Mouse (Mus musculus) erythroblast, embryonic 14.5 days (primary cell): ENCODE measurements around the gene Gm48551. TPM values are rescaled to one million over a fixed set of nuclear protein-coding genes. Genes with fewer than 3 reads are reported as not detected.

Experiments
- H3K27me3 ChIP-seq: 2 replicates; pipeline ENCODE4 v1.6.1; 2012; ENCODE audit warnings: inconsistent platforms; ENCODE audit not compliant: control insufficient read depth
- H3K36me3 ChIP-seq: 2 replicates; pipeline ENCODE4 v1.6.1; 2012; ENCODE audit warnings: mild to moderate bottlenecking, inconsistent platforms; ENCODE audit not compliant: control insufficient read depth
- H3K4me1 ChIP-seq: 2 replicates; pipeline ENCODE4 v1.6.1; 2012; ENCODE audit warnings: inconsistent platforms; ENCODE audit not compliant: control insufficient read depth
- H3K4me3 ChIP-seq: replicated peaks from 2 replicates; pipeline ENCODE3; 2012; ENCODE audit warnings: moderate library complexity, mild to moderate bottlenecking, inconsistent platforms
- H3K9me3 ChIP-seq: 2 replicates; pipeline ENCODE4 v1.6.1; 2012; ENCODE audit warnings: low read length, inconsistent platforms, mixed read lengths; ENCODE audit not compliant: control insufficient read depth
- GATA1 ChIP-seq: IDR thresholded peaks from 2 replicates; pipeline ENCODE4 v1.6.1; 2012; ENCODE audit warnings: low read length, inconsistent platforms, mixed read lengths
- TAL1 ChIP-seq: IDR thresholded peaks from 3 replicates; pipeline ENCODE4 v1.6.1; 2012; ENCODE audit warnings: low read length, inconsistent platforms, mixed read lengths
- polyA plus RNA-seq: library from polyadenylated mRNA; stranded (reverse); fragments of >175 nt; gene quantifications from 2 replicates; pipeline ENCODE4 v1.2.3, GENCODE M21; 2012

Gene Gm48551
- polyA plus RNA-seq, 1 experiment: 0.20 TPM

- H3K4me3 ChIP-seq: no peak overlapping the region
- peaks cover 46% of the 10 kb centered on the region for H3K4me1 ChIP-seq
- peaks cover 95% of the 10 kb centered on the region for H3K27me3 ChIP-seq
- no peaks in the 10 kb centered on the region for H3K36me3 ChIP-seq
- TF ChIP-seq GATA1 (no peak), TAL1 (no peak)
- peaks cover 2% of the 10 kb centered on the region; the same call in 1 of the 2 replicates for H3K9me3 ChIP-seq
Observed at GRCm38 (mm10) chr10:81428507-81428870, 44.2 kb downstream of the Gm48551 start.

- H3K4me3 ChIP-seq: no peak overlapping the region
- H3K4me1 ChIP-seq: peaks cover 50% of the 10 kb centered on the region
- H3K36me3 ChIP-seq: no peaks in the 10 kb centered on the region
- TF ChIP-seq GATA1 (no peak), TAL1 (no peak)
- peaks cover 2% of the 10 kb centered on the region; the same call in 1 of the 2 replicates for H3K9me3 ChIP-seq
- H3K27me3 ChIP-seq: peaks cover 89% of the 10 kb centered on the region
Observed at GRCm38 (mm10) chr10:81429092-81429491, 44.8 kb downstream of the Gm48551 start.

GRCm38 (mm10) chr10:81429605-81430061 lies 45.4 kb downstream of the Gm48551 start:
- Histone ChIP-seq H3K4me1 (peaks cover 54% of the 10 kb centered on the region), H3K9me3 (peaks cover 2% of the 10 kb centered on the region; the same call in 1 of the 2 replicates), H3K4me3 (peak overlapping the region; percentile 71), H3K27me3 (peaks cover 83% of the 10 kb centered on the region), H3K36me3 (no peaks in the 10 kb centered on the region)
- TF ChIP-seq GATA1 (no peak), TAL1 (no peak)

- no peaks in the 10 kb centered on the region for H3K36me3 ChIP-seq
- H3K9me3 ChIP-seq: peaks cover 2% of the 10 kb centered on the region; the same call in 1 of the 2 replicates
- TF ChIP-seq TAL1 (no peak), GATA1 (no peak)
- H3K27me3 ChIP-seq: peaks cover 77% of the 10 kb centered on the region
- peaks cover 54% of the 10 kb centered on the region for H3K4me1 ChIP-seq
- peak overlapping the region; percentile 71 for H3K4me3 ChIP-seq
Observed at GRCm38 (mm10) chr10:81430141-81430830, 46.0 kb downstream of the Gm48551 start.

- Histone ChIP-seq H3K9me3 (peaks cover 2% of the 10 kb centered on the region; the same call in 1 of the 2 replicates), H3K27me3 (peaks cover 70% of the 10 kb centered on the region), H3K4me1 (peaks cover 54% of the 10 kb centered on the region), H3K4me3 (peak overlapping the region; percentile 71), H3K36me3 (no peaks in the 10 kb centered on the region)
- TF ChIP-seq TAL1 (no peak), GATA1 (no peak)
Observed at GRCm38 (mm10) chr10:81430831-81431525, 46.7 kb downstream of the Gm48551 start.

- Histone ChIP-seq H3K36me3 (no peaks in the 10 kb centered on the region), H3K9me3 (peaks cover 2% of the 10 kb centered on the region; the same call in 1 of the 2 replicates), H3K4me3 (no peak overlapping the region), H3K4me1 (peaks cover 54% of the 10 kb centered on the region), H3K27me3 (peaks cover 63% of the 10 kb centered on the region)
- no peak for TF ChIP-seq TAL1
- no peak for TF ChIP-seq GATA1
Observed at GRCm38 (mm10) chr10:81431526-81432168, 47.4 kb downstream of the Gm48551 start.

- Histone ChIP-seq H3K36me3 (no peaks in the 10 kb centered on the region), H3K4me3 (no peak overlapping the region), H3K27me3 (peaks cover 57% of the 10 kb centered on the region), H3K4me1 (peaks cover 47% of the 10 kb centered on the region), H3K9me3 (peaks cover 2% of the 10 kb centered on the region; the same call in 1 of the 2 replicates)
- TF ChIP-seq GATA1 (no peak), TAL1 (no peak)
Observed at GRCm38 (mm10) chr10:81432169-81432867, 48.1 kb downstream of the Gm48551 start.

GRCm38 (mm10) chr10:81432868-81433262 lies 48.6 kb downstream of the Gm48551 start:
- H3K27me3 ChIP-seq: peaks cover 51% of the 10 kb centered on the region
- H3K4me3 ChIP-seq: peak overlapping the region; percentile 31
- no peaks in the 10 kb centered on the region for H3K36me3 ChIP-seq
- H3K4me1 ChIP-seq: peaks cover 47% of the 10 kb centered on the region
- peaks cover 2% of the 10 kb centered on the region; the same call in 1 of the 2 replicates for H3K9me3 ChIP-seq
- no peak for TF ChIP-seq GATA1
- no peak for TF ChIP-seq TAL1
